Mouse (Mus musculus) CH12.LX (cell line): Measurements from ENCODE around the gene Stk32c. TPM values are rescaled to one million over a fixed set of nuclear protein-coding genes. Genes with fewer than 3 reads are reported as not detected.

Experiments used
- DNase-seq: peaks from one replicate; pipeline ENCODE4 v3.0.0-alpha.2; 2013; ENCODE audit errors: extremely low read depth
- H3K27ac ChIP-seq: 2 replicates; pipeline ENCODE4 v1.5.1; 2012; ENCODE audit warnings: low read depth, mild to moderate bottlenecking, control low read depth, moderate library complexity; ENCODE audit not compliant: insufficient read depth
- H3K27me3 ChIP-seq: replicated peaks from 2 replicates; pipeline ENCODE3; 2012; ENCODE audit warnings: inconsistent platforms
- H3K36me3 ChIP-seq, 2 experiments: replicated peaks in 1 of 2; 2 replicates each; pipeline versions ENCODE3 to v1.6.1; 2012; ENCODE audit warnings: inconsistent platforms in 1 of 2, low read length in 1 of 2, mild to moderate bottlenecking in 1 of 2, mixed read lengths in 1 of 2, moderate library complexity in 1 of 2; ENCODE audit not compliant: control insufficient read depth in 1 of 2, insufficient read depth in 1 of 2
- H3K4me1 ChIP-seq, 2 experiments: 2 replicates each; pipeline ENCODE4 v1.6.1; 2012; ENCODE audit warnings: inconsistent platforms in 1 of 2, moderate library complexity in 1 of 2; ENCODE audit not compliant: insufficient read depth in 2 of 2, control insufficient read depth in 1 of 2
- H3K4me2 ChIP-seq: 2 replicates; pipeline ENCODE4 v1.6.1; 2012; ENCODE audit warnings: low read depth, mild to moderate bottlenecking, control low read depth; ENCODE audit not compliant: poor library complexity, insufficient read depth, severe bottlenecking
- H3K4me3 ChIP-seq, 3 experiments: fragments of 150-350 bp in 1 of 3; sonication (generic) in 1 of 3; replicated peaks in 1 of 3; 2 replicates each; pipeline versions ENCODE3 to v1.5.1; 2011 to 2012; ENCODE audit warnings: low read depth in 2 of 3, low read length in 2 of 3, mild to moderate bottlenecking in 2 of 3, moderate library complexity in 2 of 3, control low read depth in 1 of 3, improper control_type of control experiment in 1 of 3, inconsistent platforms in 1 of 3, mixed read lengths in 1 of 3; ENCODE audit not compliant: poor library complexity in 1 of 3
- H3K79me2 ChIP-seq: replicated peaks from 2 replicates; pipeline ENCODE4 v1.6.1; 2012; ENCODE audit warnings: mild to moderate bottlenecking, moderate library complexity; ENCODE audit not compliant: control insufficient read depth, poor library complexity, insufficient read depth, severe bottlenecking; ENCODE audit errors: extremely low read depth
- H3K9ac ChIP-seq: 2 replicates; pipeline ENCODE4 v1.6.1; 2012; ENCODE audit warnings: low read depth, mild to moderate bottlenecking, control low read depth, moderate library complexity; ENCODE audit not compliant: insufficient read depth
- H3K9me3 ChIP-seq: replicated peaks from 2 replicates; pipeline ENCODE3; 2012; ENCODE audit warnings: low read length, inconsistent platforms, mixed read lengths
- CHD2 ChIP-seq: IDR thresholded peaks from 2 replicates; pipeline ENCODE4 v1.6.1; 2011; ENCODE audit warnings: low read length, improper control_type of control experiment
- E2F4 ChIP-seq: IDR thresholded peaks from 2 replicates; pipeline ENCODE4 v1.6.1; 2011; ENCODE audit warnings: low read depth, low read length, improper control_type of control experiment; ENCODE audit not compliant: insufficient replicate concordance
- EP300 ChIP-seq: IDR thresholded peaks from 2 replicates; pipeline ENCODE4 v1.6.1; 2011; ENCODE audit warnings: low read length, improper control_type of control experiment
- GABPA ChIP-seq: IDR thresholded peaks from 2 replicates; pipeline ENCODE4 v1.6.1; 2012; ENCODE audit warnings: low read depth, low read length, improper control_type of control experiment, inconsistent platforms; ENCODE audit not compliant: insufficient replicate concordance
- HCFC1 ChIP-seq: IDR thresholded peaks from 2 replicates; pipeline ENCODE4 v1.6.1; 2012; ENCODE audit warnings: low read depth, mild to moderate bottlenecking, inconsistent platforms, low read length, improper control_type of control experiment
- IRF4 ChIP-seq: IDR thresholded peaks from 2 replicates; pipeline ENCODE4 v1.6.1; 2014; ENCODE audit warnings: low read depth, mild to moderate bottlenecking, inconsistent platforms, low read length, improper control_type of control experiment
- JUN ChIP-seq: IDR thresholded peaks from 2 replicates; pipeline ENCODE4 v1.6.1; 2011; ENCODE audit warnings: low read depth, mild to moderate bottlenecking, low read length, improper control_type of control experiment, moderate library complexity; ENCODE audit not compliant: insufficient read depth
- KAT2A ChIP-seq: IDR thresholded peaks from 2 replicates; pipeline ENCODE4 v1.6.1; 2012; ENCODE audit warnings: low read length, improper control_type of control experiment, inconsistent platforms; ENCODE audit not compliant: insufficient replicate concordance
- MEF2A ChIP-seq: IDR thresholded peaks from 2 replicates; pipeline ENCODE4 v1.6.1; 2014; ENCODE audit warnings: low read depth, mild to moderate bottlenecking, inconsistent platforms, low read length, improper control_type of control experiment, borderline replicate concordance
- MXI1 ChIP-seq: IDR thresholded peaks from 2 replicates; pipeline ENCODE4 v1.6.1; 2011; ENCODE audit warnings: mild to moderate bottlenecking, low read depth, low read length, improper control_type of control experiment
- NELFE ChIP-seq: IDR thresholded peaks from 2 replicates; pipeline ENCODE4 v1.6.1; 2011; ENCODE audit warnings: low read depth, low read length, improper control_type of control experiment
- NRF1 ChIP-seq: IDR thresholded peaks from 2 replicates; pipeline ENCODE4 v1.6.1; 2014; ENCODE audit warnings: low read depth, mild to moderate bottlenecking, inconsistent platforms, low read length, improper control_type of control experiment, moderate library complexity
- POLR2A ChIP-seq: IDR thresholded peaks from 2 replicates; pipeline ENCODE4 v1.6.1; 2011; ENCODE audit warnings: low read depth, mild to moderate bottlenecking, improper control_type of control experiment, low read length
- POLR2AphosphoS2 ChIP-seq: IDR thresholded peaks from 2 replicates; pipeline ENCODE4 v1.6.1; 2011; ENCODE audit warnings: low read depth, low read length, improper control_type of control experiment
- RAD21 ChIP-seq: IDR thresholded peaks from 2 replicates; pipeline ENCODE4 v1.6.1; 2011; ENCODE audit warnings: low read depth, mild to moderate bottlenecking, low read length, improper control_type of control experiment, moderate library complexity
- RCOR1 ChIP-seq: conservative IDR thresholded peaks from 2 replicates; pipeline ENCODE4 v1.6.1; 2012; ENCODE audit warnings: low read depth, mild to moderate bottlenecking, inconsistent platforms, low read length, improper control_type of control experiment
- SIN3A ChIP-seq: IDR thresholded peaks from 2 replicates; pipeline ENCODE4 v1.6.1; 2012; ENCODE audit warnings: low read length, improper control_type of control experiment, inconsistent platforms
- SMC3 ChIP-seq: IDR thresholded peaks from 2 replicates; pipeline ENCODE4 v1.6.1; 2011; ENCODE audit warnings: low read depth, low read length, improper control_type of control experiment
- TBP ChIP-seq: conservative IDR thresholded peaks from 2 replicates; pipeline ENCODE4 v1.6.1; 2011; ENCODE audit warnings: low read depth, low read length, improper control_type of control experiment
- TCF12 ChIP-seq: IDR thresholded peaks from 2 replicates; pipeline ENCODE4 v1.6.1; 2014; ENCODE audit warnings: low read depth, mild to moderate bottlenecking, inconsistent platforms, low read length, improper control_type of control experiment
- USF1 ChIP-seq: IDR thresholded peaks from 2 replicates; pipeline ENCODE4 v1.6.1; 2014; ENCODE audit warnings: low read depth, mild to moderate bottlenecking, inconsistent platforms, low read length, improper control_type of control experiment
- ZC3H11A ChIP-seq: IDR thresholded peaks from 2 replicates; pipeline ENCODE4 v1.6.1; 2012; ENCODE audit warnings: low read depth, mild to moderate bottlenecking, inconsistent platforms, low read length, improper control_type of control experiment
- ZKSCAN1 ChIP-seq: IDR thresholded peaks from 2 replicates; pipeline ENCODE4 v1.6.1; 2012; ENCODE audit warnings: low read depth, inconsistent platforms, low read length, improper control_type of control experiment, borderline replicate concordance
- ZMIZ1 ChIP-seq: IDR thresholded peaks from 2 replicates; pipeline ENCODE4 v1.6.1; 2012; ENCODE audit warnings: low read depth, mild to moderate bottlenecking, inconsistent platforms, low read length, improper control_type of control experiment
- ZNF384 ChIP-seq: IDR thresholded peaks from 2 replicates; pipeline ENCODE4 v1.6.1; 2012; ENCODE audit warnings: low read depth, low read length, improper control_type of control experiment, inconsistent platforms
- dilution Hi-C: fragments of 300-500 bp; cut with MboI; formaldehyde crosslinking; loops from 2 replicates; pipeline ENCODE4 v1.14.3; 2020; ENCODE audit warnings: low sequenced_read_pairs; ENCODE audit not compliant: extremely low pct_unique_long_range_greater_than_20kb, extremely low pct_ligation_motif_present
- in situ Hi-C: fragments of 300-500 bp; cut with MboI; formaldehyde crosslinking; loops from 3 replicates; pipeline ENCODE4 v1.14.3; 2019; ENCODE audit warnings: low sequenced_read_pairs, low pct_ligation_motif_present, low pct_unique_long_range_greater_than_20kb, mixed read lengths
- polyA plus RNA-seq: library from polyadenylated mRNA; unstranded; fragments of >175 nt; gene quantifications from 2 replicates; pipeline ENCODE4 v1.2.1, GENCODE M21; 2012; ENCODE audit warnings: low read depth; ENCODE audit not compliant: insufficient read length
- total RNA-seq, 2 experiments: library from RNA; depleted of rRNA; stranded (reverse); fragments of 300-350 nt in 1 of 2; fragments of >200 nt in 1 of 2; gene quantifications; 2 replicates each; pipeline ENCODE4 v1.2.3; 2012 to 2014

Stk32c gene
- not detected in 2 replicates for total RNA-seq (2012; rRNA removed)
- not detected in 2 replicates for total RNA-seq (2014; rRNA removed)
- not detected in 2 replicates for polyA plus RNA-seq

DNA sequence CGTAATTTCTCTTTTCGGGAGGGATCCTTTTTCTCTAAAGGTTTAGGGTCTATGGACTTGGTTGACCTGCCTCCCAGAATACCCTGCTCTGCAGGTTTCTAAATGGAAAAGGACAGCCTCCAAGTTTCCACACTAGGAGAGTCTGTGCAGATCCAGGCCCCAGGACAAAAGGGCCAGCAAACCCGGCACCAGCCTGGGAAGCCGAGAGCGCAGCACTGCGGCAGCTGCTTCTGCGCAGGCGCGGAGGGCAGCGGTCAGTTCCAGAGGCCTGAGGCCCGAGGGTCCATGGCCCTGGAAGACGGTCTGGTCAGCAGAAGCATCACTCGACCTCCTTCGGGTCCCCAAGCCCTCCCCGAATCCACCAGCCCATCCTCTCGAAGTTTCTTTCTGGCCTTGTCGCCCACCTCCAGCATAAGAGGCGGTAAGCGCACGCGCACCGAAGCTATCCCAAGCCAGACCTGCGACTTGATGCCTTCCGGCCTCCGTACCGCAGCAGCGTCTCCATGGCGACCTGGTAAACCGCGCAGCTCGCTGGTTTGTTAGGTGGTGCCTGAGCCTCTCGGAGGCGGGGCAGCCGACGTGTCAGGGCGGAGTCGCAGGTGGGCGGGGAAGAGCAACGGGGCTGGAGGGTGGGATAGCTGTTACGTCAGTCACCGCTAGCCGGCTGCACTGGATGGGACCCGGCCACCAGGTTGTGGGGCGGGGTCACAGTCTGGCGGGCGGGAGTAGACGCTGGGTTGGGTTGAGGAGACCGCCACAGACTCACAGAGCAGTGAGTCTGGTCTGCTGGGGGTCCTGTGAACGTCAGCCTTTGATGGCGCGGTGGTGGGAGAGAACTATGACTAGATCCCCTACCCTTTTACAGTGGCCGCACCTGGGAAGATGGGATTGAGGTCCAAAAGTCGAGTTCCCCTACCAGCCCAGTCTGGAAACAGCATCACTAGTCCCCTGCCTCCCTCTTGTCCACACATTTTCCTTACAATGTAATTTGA is at the start of gene Stk32c, which contains the start of gene Lrrc27:
Stk32c (minus strand) TSS at position 554 of the 992 bp plus-strand sequence.
Lrrc27 (plus strand) TSS at position 235 of the 992 bp plus-strand sequence.
- H3K9ac ChIP-seq = peak within 1 kb of the TSS; percentile 49
- peak within 1 kb of the TSS; percentile 58 for H3K4me2 ChIP-seq
- no peaks in the 10 kb centered on the region for H3K9me3 ChIP-seq
- peak within 1 kb of the TSS; percentile 56 to 58 (median 57) for H3K4me3 ChIP-seq
- dilution Hi-C loops = no loop called here
- TF ChIP-seq GABPA = no peak
- TF ChIP-seq ZMIZ1 = peak; percentile 42; the same call in 1 of the 2 replicates
- TF ChIP-seq NELFE = peak; percentile 62; the same call in 1 of the 2 replicates
- no peak for TF ChIP-seq E2F4
- TF ChIP-seq RAD21 = no peak
- peak; percentile 88 for TF ChIP-seq NRF1
- TF ChIP-seq POLR2A = peak; percentile 67
- 0 out of 2 replicates have a peak, but pooled peaks have one; percentile 8 for TF ChIP-seq TBP
- peak; percentile 43; the same call in 1 of the 2 replicates for TF ChIP-seq IRF4
- peak; percentile 93 for TF ChIP-seq MXI1
- 0 out of 2 replicates have a peak, but pooled peaks have one; percentile 60 for TF ChIP-seq SIN3A
- TF ChIP-seq TCF12 = peak; percentile 43; the same call in 1 of the 2 replicates
- 0 out of 2 replicates have a peak, but pooled peaks have one; percentile 8 for TF ChIP-seq MEF2A
- TF ChIP-seq HCFC1 = peak; percentile 74
- H3K79me2 ChIP-seq = no peaks in the 10 kb centered on the region
- in situ Hi-C loops = no loop called here
- H3K27me3 ChIP-seq = peaks cover 75% of the 10 kb centered on the region
- H3K4me1 ChIP-seq = peaks cover 0 to 12% of the 10 kb centered on the region in 2 experiments; a peak in 2 of 4 replicates
- no peaks in the 10 kb centered on the region for H3K36me3 ChIP-seq
- no peak within 1 kb of the TSS for H3K27ac ChIP-seq
- peak; percentile 98 for DNase-seq

GRCm38 (mm10) chr7:139257752-139258542 is 44.8 kb upstream of the Stk32c start:
- H3K9me3 ChIP-seq = peaks cover 5% of the 10 kb centered on the region
- H3K79me2 ChIP-seq = no peaks in the 10 kb centered on the region
- no peak overlapping the region for H3K4me2 ChIP-seq
- H3K36me3 ChIP-seq = no peaks in the 10 kb centered on the region
- dilution Hi-C loops = no loop called here
- no peak overlapping the region for H3K9ac ChIP-seq
- peaks cover 97% of the 10 kb centered on the region for H3K27me3 ChIP-seq
- H3K4me1 ChIP-seq = no peaks in the 10 kb centered on the region
- DNase-seq = no peak
- in situ Hi-C loops = no loop called here
- TF ChIP-seq POLR2AphosphoS2 = no peak
- no peak for TF ChIP-seq NRF1
- no peak for TF ChIP-seq ZC3H11A
- no peak for TF ChIP-seq GABPA
- TF ChIP-seq CHD2 = no peak
- TF ChIP-seq KAT2A = no peak
- no peak for TF ChIP-seq ZKSCAN1
- TF ChIP-seq SMC3 = no peak
- no peak for TF ChIP-seq NELFE
- no peak for TF ChIP-seq TCF12
- no peak for TF ChIP-seq TBP
- TF ChIP-seq E2F4 = no peak
- no peak for TF ChIP-seq ZNF384
- no peak for TF ChIP-seq POLR2A
- TF ChIP-seq JUN = no peak
- no peak for TF ChIP-seq RCOR1
- TF ChIP-seq EP300 = no peak
- TF ChIP-seq USF1 = no peak
- H3K4me3 ChIP-seq = no peak overlapping the region
- no peak overlapping the region for H3K27ac ChIP-seq
